Mouse (Mus musculus): Measurements from ENCODE around the gene Selenoh. TPM values are rescaled to one million over a fixed set of nuclear protein-coding genes. Genes with fewer than 3 reads are reported as not detected.
A peak's percentile ranks its signal among the peaks of the same experiment; 100 is the strongest.
"Not testable (repeated sequence)": the region's sequence is repeated elsewhere in the genome, so short reads cannot be mapped to it uniquely, and the experiment has no call there.

Selenoh gene
- polyA plus RNA-seq, 1 experiment from 2014 or later, result 123 TPM

DNA sequence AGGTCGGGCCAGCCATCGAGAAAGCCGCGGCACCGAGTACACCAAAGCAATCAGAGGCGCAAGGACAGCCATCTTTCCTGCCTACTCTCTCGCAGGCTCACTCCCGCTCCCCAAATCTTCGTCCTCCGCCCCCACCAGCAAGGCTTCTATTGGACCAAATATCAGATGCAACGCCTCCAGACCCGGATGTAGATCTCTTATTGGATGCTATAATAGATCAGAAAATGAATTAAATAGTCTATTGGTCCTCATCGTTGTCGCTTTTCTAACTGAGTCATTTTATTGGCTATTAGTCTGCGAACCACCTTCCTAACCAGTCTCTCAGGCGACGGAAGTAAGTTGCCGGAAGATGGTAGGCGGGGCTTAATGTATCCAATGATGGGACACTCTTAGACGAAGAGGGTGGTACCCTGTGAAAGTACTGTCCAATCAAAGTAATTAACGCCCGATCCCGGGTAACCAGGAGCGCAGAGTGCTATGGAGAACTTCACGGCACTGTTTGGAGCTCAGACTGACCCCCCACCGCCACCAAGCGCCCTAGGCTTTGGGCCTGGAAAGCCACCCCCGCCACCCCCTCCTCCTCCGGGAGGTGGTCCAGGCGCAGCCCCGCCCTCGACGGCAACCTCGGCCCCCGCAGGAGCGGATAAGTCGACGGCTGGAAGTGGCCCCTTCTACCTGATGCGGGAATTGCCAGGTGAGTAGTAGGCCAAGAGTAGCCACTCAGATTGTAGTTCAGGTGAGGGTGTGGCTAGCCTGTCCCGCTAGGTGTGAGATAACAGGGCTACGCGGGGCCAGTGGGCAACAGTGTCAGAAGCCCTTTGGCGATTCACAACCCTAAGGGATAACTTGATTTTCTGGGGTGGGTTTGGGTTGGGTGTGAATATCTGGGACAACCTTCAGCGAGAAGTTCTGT is 7.7 kb upstream of the Selenoh start, which contains the start of the genes Gm28635 and Med19:
Gm28635 (minus strand) TSS at position 74 of the 913 bp plus-strand sequence.
Med19 (plus strand) TSS at position 435 of the 913 bp plus-strand sequence.
- Histone ChIP-seq H3K27me3 (ENCODE audit: control insufficient read depth, insufficient read depth, low read length) (no peaks in the 10 kb centered on the region), H3K9me3 (ENCODE audit: control insufficient read depth, low read length) (no peaks in the 10 kb centered on the region), H3K4me2 (replicated peaks; ENCODE audit: low read depth) (peak within 1 kb of the TSS; percentile 92), H3K36me3 (ENCODE audit: control insufficient read depth, insufficient read depth, low read length) (peaks cover 10% of the 10 kb centered on the region), H3K4me1 (replicated peaks; ENCODE audit: control insufficient read depth, insufficient read depth) (no peaks in the 10 kb centered on the region), H3K27ac (replicated peaks) (peak within 1 kb of the TSS; percentile 88), H3K9ac (ENCODE audit: low read length) (peak within 1 kb of the TSS; percentile 85), H3K4me3 (ENCODE audit: low read depth, low read length) (peak within 1 kb of the TSS; percentile 90)
- DNase-seq (ENCODE audit: low spot score), result peak; percentile 91
- peak; percentile 100 for ATAC-seq (ENCODE audit: low FRiP score, low TSS enrichment)
- WGBS, result under 1% methylated on average over 42 of the region's 44 CpGs
- TF ChIP-seq EP300 (optimal IDR thresholded peaks at IDR 0.05) (no peak), CTCF (IDR thresholded peaks at IDR 0.05; ENCODE audit: low read depth) (peak; percentile 20; the same call in 1 of the 2 replicates)

GRCm38 (mm10) chr2:84677270-84677967 is 6.8 kb upstream of the Selenoh start:
- Histone ChIP-seq H3K9ac (ENCODE audit: low read length) (peak overlapping the region; percentile 65), H3K4me3 (ENCODE audit: low read depth, low read length) (peak overlapping the region; percentile 52), H3K4me1 (replicated peaks; ENCODE audit: control insufficient read depth, insufficient read depth) (no peaks in the 10 kb centered on the region), H3K4me2 (replicated peaks; ENCODE audit: low read depth) (peak overlapping the region; percentile 67), H3K36me3 (ENCODE audit: control insufficient read depth, insufficient read depth, low read length) (peaks cover 10% of the 10 kb centered on the region), H3K27me3 (ENCODE audit: control insufficient read depth, insufficient read depth, low read length) (no peaks in the 10 kb centered on the region), H3K9me3 (ENCODE audit: control insufficient read depth, low read length) (no peaks in the 10 kb centered on the region), H3K27ac (replicated peaks) (0 out of 2 replicates have a peak overlapping the region, but pooled peaks have one; percentile 35)
- 5% methylated on average over 22 of the region's 22 CpGs for WGBS
- DNase-seq (ENCODE audit: low spot score) (no peak), ATAC-seq (ENCODE audit: low FRiP score, low TSS enrichment) (peak; percentile 27; the same call in 1 of the 2 replicates)
- TF ChIP-seq EP300 (optimal IDR thresholded peaks at IDR 0.05) (no peak), CTCF (IDR thresholded peaks at IDR 0.05; ENCODE audit: low read depth) (peak; percentile 73)

DNA sequence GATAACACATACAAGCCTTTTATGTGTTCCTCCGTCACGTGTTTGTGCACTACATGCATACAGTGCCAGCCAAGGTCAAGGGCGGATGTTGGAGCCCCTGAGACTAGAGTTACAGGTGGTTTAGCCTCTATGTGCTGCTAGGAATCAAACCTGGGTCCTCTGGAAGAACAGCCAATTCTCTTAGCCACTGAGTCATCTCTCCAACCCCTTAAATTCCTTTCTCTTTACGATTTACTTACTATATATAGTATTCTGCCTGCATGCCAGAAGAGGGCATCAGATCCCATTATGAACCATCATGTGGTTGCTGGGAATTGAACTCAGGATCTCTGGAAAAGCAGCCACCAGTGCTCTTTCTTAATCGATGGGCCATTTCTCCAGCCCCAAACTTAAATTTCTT is 965 bp upstream of the Selenoh start:
- not testable (repeated sequence) for H3K4me2 ChIP-seq (replicated peaks; ENCODE audit: low read depth); H3K9me3 ChIP-seq (ENCODE audit: control insufficient read depth, low read length); H3K4me3 ChIP-seq (ENCODE audit: low read depth, low read length); H3K27me3 ChIP-seq (ENCODE audit: control insufficient read depth, insufficient read depth, low read length); H3K4me1 ChIP-seq (replicated peaks; ENCODE audit: control insufficient read depth, insufficient read depth); H3K27ac ChIP-seq (replicated peaks); ATAC-seq (ENCODE audit: low FRiP score, low TSS enrichment); H3K9ac ChIP-seq (ENCODE audit: low read length); DNase-seq (ENCODE audit: low spot score)
- WGBS, result 63% methylated on average over 4 of the region's 5 CpGs
- peaks cover 10% of the 10 kb centered on the region for H3K36me3 ChIP-seq (ENCODE audit: control insufficient read depth, insufficient read depth, low read length)

DNA sequence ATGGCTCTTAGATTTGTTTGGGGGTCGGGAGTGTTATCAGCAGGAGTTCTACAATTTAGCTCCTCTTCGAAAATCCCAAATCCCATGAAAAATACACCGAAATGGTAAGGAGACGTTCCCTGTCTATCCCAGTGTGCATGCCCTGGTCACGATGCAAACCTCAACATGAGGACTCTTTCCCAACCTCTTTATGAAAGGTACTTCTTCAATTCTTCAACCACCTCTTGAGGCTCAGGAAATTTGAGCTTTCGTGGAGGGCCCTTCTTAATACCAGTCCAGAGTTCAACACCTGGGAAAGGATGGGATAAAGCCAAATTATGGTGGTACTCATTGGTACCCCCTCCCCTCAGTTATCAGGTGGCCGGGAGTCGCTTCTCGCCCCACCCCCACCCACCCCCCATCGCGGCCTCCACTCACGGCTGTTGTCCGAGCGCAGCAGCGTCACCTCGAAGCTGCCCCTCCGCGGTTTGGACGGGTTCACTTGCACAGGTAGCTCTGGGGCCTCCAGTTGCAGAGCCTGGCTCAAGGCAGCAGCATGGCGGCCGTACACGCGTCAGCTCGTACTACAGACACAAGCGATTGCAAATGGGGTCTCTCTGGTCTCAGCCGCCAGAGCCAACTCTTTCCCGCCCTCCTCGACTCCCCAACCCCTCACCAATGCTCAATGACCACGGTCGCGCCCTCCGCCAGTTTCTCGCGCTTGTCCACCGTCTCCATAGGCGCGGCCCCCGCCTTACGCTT is 572 bp downstream of the Selenoh start:
- DNase-seq (ENCODE audit: low spot score) (peak; percentile 63), ATAC-seq (ENCODE audit: low FRiP score, low TSS enrichment) (peak; percentile 81)
- H3K27ac ChIP-seq (replicated peaks), result peak overlapping the region; percentile 88
- H3K9ac ChIP-seq (ENCODE audit: low read length), result peak overlapping the region; percentile 90
- WGBS, result 1% methylated on average over 39 of the region's 39 CpGs
- no peaks in the 10 kb centered on the region for H3K9me3 ChIP-seq (ENCODE audit: control insufficient read depth, low read length)
- H3K4me1 ChIP-seq (replicated peaks; ENCODE audit: control insufficient read depth, insufficient read depth), result no peaks in the 10 kb centered on the region
- H3K36me3 ChIP-seq (ENCODE audit: control insufficient read depth, insufficient read depth, low read length), result peaks cover 9% of the 10 kb centered on the region
- no peaks in the 10 kb centered on the region for H3K27me3 ChIP-seq (ENCODE audit: control insufficient read depth, insufficient read depth, low read length)
- no peak for TF ChIP-seq CTCF (IDR thresholded peaks at IDR 0.05; ENCODE audit: low read depth)
- TF ChIP-seq EP300 (optimal IDR thresholded peaks at IDR 0.05), result no peak
- peak overlapping the region; percentile 97 for H3K4me3 ChIP-seq (ENCODE audit: low read depth, low read length)
- H3K4me2 ChIP-seq (replicated peaks; ENCODE audit: low read depth), result peak overlapping the region; percentile 68

- no peak overlapping the region for H3K4me3 ChIP-seq (ENCODE audit: low read depth, low read length)
- no peaks in the 10 kb centered on the region for H3K4me1 ChIP-seq (replicated peaks; ENCODE audit: control insufficient read depth, insufficient read depth)
- no peaks in the 10 kb centered on the region for H3K27me3 ChIP-seq (ENCODE audit: control insufficient read depth, insufficient read depth, low read length)
- DNase-seq (ENCODE audit: low spot score), result no peak
- WGBS, result 50% methylated on average over 12 of the region's 12 CpGs
- no peak overlapping the region for H3K9ac ChIP-seq (ENCODE audit: low read length)
- no peak overlapping the region for H3K27ac ChIP-seq (replicated peaks)
- H3K9me3 ChIP-seq (ENCODE audit: control insufficient read depth, low read length), result no peaks in the 10 kb centered on the region
- no peak overlapping the region for H3K4me2 ChIP-seq (replicated peaks; ENCODE audit: low read depth)
- TF ChIP-seq CTCF (IDR thresholded peaks at IDR 0.05; ENCODE audit: low read depth), result no peak
- TF ChIP-seq EP300 (optimal IDR thresholded peaks at IDR 0.05), result no peak
- H3K36me3 ChIP-seq (ENCODE audit: control insufficient read depth, insufficient read depth, low read length), result no peaks in the 10 kb centered on the region
- ATAC-seq (ENCODE audit: low FRiP score, low TSS enrichment), result no peak
These were observed 4.5 kb downstream of the Selenoh start for GRCm38 (mm10) chr2:84666081-84666480.
